Mouse (Mus musculus) cerebellum, adult 8-10 months (tissue): ENCODE data around the gene Olfr1426.
"Not testable (repeated sequence)": the region's sequence is repeated elsewhere in the genome, so short reads cannot be mapped to it uniquely, and the experiment has no call there.

ENCODE experiments used
- DNase-seq: peaks from one replicate; pipeline ENCODE4 v3.0.0; 2022

Olfr1426 gene

DNA sequence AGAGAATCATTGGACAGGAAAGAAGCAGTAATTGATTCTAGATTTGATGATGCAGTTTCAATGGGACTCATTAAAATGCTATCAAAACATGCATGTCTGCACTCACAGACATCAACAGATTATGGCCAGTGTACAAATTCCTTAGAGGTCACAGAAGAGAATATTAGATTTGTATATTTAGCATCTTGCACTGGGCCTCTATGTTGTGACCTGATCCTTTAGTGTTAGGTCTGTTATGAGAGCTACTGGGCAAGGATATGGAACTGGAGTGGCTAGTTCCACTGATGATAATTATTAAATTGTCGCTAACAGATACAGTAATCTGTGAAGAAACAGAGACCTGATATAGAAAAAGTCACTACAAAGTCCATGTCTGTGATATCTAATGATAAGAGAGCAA, at the start of gene Olfr1426:
Gene Olfr1426 (minus strand): TSS at position 101 of the 400 bp plus-strand sequence.
- no peak for DNase-seq

DNA sequence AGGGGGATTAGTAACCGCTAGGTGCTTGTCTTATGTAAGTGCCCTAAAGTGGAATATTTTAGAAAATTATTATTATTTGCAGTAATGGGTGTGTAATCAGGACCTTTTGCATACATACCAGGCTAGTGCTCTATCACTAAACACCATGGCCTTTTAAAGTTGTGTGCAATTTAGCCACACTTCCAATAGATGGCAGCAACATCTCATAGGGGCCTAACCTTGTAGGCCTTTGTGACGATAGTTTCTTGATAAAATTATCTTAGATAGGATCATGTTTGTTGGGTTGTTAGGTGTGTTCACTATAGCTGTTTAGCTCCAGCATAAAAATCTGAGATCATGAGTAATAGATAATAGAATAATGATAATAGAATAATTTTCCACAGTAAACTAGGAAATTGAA, 42.5 kb upstream of the Olfr1426 start:
- DNase-seq = no peak

DNA sequence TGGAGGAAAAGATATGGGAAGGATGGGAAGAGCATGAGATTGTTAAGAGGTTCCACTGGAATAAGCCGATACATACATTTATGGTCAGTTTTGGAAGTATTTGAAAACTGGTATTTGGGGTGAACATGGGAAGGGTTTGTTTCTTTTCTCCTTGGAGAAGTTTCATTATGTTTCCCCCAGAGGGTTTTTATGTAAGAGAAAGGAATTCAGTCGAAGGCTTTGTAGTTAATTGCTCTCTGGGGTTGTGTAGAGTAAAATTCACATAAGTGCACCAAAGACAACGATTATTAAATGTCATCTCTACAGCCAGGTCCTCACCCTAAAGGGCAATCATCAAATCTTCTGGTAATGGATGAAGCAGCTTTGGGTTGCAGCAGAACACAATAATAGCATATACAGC, 31.3 kb upstream of the Olfr1426 start, which contains the start of gene Olfr76:
Gene Olfr76 (minus strand): TSS at position 101 of the 400 bp plus-strand sequence.
- DNase-seq = no peak

DNA sequence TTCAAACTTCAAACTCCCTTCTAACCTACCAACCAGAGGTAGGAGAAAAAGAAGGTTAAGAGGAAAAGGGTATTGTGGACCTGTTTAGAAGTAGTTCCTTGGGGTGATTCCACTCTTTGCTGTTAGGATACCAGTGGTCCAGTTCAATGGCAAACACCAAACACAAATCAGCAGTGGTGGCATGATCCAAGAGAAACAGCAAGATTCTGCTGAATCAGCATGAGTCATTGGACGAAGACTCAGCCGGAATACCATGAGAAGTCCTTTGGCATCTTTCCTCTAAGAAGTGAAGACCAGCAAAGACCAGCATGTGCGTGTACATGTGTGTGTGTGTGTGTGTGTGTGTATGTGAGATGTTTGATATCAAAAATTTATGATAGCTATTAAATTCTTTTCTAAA, 24.7 kb upstream of the Olfr1426 start:
- no peak for DNase-seq

DNA sequence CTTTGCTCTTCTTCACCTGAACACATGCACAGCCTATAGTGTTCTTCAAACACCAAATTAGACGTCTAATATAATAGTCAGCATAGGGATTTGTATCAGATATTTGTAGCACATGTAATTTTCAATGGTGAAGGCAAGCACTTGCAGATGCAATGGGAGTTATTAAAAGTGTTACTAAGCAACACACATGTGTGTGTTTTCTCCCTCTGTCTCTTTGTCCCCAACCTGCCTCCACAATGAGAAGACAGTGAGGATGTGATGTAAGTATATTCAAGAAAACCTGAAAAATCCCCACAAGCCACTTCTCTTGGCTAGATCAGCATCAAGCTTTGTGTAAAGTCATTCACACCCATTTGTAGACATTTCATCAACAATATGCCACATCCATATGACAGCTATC, 24.0 kb upstream of the Olfr1426 start, which contains the start of gene Olfr1428:
Gene Olfr1428 (minus strand): TSS at position 101 of the 400 bp plus-strand sequence.
- no peak for DNase-seq

DNA sequence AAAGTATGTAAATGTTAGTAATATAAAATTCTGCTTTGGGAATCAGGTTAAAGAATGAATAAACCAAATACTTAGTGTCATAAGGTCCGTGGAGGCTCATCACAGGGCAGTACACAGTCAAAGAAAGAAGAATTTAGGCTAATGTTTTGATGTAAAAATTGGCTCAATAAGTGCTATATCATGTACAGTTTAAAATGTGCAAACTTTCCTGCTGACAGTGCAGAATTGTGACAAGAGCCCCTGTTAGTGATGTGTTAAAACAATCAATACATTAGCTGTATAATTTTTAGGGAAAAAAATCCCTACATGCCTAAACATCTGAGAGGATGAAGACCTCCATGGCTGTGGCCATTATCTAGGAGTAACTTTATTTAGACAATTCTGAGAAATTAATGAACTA, 22.0 kb upstream of the Olfr1426 start:
- DNase-seq = no peak

DNA sequence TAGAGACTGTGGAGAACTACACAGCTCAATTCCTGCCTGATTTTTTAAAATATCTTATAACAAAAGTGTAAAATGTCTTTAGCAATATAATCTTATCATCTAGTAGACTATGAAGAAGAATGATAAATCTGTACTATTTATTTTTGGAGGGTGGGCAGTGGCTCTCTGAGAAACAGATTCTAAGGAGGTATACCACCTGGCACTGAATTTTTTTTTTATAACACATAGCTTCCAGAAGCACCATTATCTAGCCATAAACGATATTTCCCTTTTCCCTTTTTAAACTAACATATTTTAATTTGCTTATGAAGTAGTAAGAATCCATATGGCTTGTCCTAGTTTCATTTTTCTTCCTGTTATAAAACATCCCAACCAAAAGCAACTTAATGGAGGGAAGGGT, 12.7 kb upstream of the Olfr1426 start:
- DNase-seq = no peak

DNA sequence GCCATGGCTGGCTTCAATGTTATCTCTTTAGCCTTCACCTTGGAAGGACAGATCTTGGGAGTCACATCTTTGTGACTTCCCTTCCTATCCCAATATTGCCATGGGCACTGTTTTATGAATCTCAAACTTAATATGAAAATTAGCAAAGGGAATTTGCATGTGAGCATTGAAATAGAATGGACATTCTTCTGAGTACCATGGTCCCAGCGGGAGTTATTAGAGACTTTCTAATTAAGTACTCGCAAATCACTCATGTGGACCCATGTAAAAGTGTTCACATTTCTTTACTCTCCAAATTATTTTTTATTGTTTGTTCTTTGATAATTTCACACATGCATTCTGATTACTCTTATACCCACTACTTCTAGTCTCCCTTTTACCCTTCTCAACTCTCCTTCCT, 11.4 kb upstream of the Olfr1426 start, which contains the start of gene Olfr1427:
Gene Olfr1427 (minus strand): TSS at position 101 of the 400 bp plus-strand sequence.
- no peak for DNase-seq

DNA sequence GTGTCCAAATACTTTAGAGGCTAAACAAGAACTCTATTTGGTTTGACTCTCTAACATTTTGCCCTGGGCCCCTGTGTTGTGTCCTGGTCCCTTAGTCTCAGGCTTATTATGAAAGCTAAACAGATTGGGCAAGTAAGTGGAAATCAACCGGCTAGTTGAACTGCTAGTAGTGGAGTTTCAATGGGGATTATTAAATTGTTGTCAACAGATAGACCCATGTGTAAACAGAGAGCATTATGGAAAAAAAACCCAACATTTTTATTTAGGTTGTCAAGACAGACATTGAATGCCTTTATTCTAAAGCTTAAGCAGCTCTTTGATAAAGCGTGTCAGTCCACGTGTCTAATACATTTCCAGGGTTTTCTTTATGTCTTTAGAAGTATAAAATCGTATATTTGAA, 14.2 kb downstream of the Olfr1426 start, which contains the start of gene Olfr1425:
Gene Olfr1425 (minus strand): TSS at position 101 of the 400 bp plus-strand sequence.
- not testable (repeated sequence) for DNase-seq

DNA sequence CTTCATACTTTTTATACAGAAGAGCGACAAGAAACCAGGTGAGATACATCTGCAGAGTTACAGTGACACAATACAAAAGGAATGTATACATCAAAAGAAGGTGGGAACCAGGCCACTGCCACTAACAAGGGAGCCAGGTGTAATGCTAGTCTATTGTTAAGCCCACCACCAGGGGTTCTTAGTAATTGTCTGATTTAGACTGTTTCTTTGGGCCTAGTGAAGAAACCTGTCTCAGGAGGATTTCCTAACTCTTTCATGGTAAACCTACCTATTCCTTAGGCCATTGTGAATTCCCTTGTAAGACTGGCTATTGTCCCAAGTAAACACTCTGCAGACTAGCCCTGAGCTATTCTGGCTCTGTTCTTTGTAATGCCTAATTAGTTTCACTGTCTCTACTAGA, 22.3 kb downstream of the Olfr1426 start:
- not testable (repeated sequence) for DNase-seq

DNA sequence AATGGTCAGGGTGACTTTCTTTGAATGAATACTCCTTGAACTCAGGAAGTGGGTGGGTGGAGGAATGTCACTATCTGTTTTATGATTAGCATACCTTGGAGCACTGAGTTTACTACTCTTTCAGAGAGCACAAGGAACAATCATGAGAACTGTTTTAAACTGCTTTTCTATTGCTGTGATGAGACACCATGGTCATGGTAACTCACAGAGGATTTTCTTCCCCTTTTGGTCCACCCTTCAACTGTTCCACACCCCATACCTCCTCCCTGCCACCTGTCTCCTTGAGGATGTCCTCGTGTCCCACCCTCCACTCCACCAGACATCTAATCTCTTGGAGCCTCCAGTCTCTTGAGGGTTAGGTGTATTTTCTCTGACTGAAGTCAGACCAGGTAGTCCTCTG, 24.0 kb downstream of the Olfr1426 start:
- DNase-seq = not testable (repeated sequence)

DNA sequence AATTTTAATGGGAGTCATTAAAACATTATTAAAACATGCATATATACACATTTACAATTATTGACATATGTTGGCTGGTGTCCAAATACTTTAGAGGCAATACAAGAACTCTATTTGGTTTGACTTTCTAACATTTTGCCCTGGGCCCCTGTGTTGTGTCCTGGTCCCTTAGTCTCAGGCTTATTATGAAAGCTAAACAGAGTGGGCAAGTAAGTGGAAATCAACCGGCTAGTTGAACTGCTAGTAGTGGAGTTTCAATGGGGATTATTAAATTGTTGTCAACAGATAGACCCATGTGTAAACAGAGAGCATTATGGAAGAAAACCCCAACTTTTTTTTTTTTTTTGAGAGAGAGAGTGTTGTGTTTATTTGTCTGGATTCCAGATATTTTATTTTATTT, 29.2 kb downstream of the Olfr1426 start, which contains the start of gene Olfr1424:
Gene Olfr1424 (minus strand): TSS at position 101 of the 400 bp plus-strand sequence.
- not testable (repeated sequence) for DNase-seq

DNA sequence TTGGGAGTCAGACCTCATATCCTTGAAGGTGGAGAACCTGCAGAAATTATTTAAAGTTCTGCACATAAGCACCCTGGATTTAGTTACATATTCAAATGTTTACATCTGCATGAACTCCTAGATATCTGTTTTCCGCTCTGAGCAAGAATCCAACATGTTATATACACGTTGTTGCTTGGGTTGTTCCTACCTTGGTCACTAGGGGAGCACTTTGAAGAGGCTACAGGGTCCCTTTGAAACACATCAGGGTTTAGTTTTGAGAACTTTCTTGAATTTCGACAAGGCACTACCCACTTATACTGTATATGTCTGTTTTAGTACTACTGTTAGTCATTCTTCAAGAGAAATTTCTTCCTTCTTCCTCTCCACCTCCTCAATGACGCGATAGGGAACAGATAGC, 48.6 kb downstream of the Olfr1426 start:
- no peak for DNase-seq

DNA sequence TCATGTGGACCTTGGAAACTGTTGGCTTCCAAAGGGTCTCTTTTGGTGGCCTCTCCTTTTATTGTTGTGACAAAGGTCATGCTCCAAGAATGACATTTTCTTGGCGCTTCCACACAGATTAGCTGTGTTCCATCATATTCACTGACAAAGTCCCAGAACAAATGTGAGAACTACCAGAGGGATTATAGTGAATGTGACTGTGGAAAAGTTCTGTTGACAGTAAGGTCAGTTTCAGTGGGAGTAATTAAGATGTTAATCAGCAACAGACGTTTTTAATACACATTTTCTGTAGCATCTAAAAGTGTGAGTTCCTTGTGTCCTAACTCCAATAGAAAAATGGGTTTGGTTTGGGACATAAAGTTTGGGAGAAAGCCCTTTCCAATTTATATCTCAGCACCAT, 50.6 kb downstream of the Olfr1426 start, which contains the start of gene Olfr1423:
Gene Olfr1423 (minus strand): TSS at position 101 of the 400 bp plus-strand sequence.
- DNase-seq = no peak

DNA sequence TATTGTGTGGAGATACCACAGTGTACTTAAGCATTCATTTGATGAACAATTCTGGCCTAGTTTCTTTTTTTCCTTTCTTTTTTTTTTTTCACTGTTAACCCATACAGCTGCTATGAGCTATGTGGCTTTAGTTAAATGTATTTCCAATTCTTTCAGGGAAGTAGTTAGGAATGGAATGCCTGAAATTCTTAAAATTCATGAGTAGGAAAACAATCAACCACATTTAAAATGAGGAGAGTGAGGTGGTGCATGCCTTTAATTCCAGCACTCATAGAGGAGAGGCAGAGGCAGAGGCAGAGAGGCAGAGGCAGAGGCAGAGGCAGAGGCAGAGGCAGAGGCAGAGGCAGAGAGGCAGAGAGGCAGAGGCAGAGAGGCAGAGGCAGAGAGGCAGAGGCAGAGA, 54.1 kb downstream of the Olfr1426 start:
- no peak for DNase-seq
